Mouse (Mus musculus): ENCODE data around the gene Ms4a2. TPM values are rescaled to one million over a fixed set of nuclear protein-coding genes. Genes with fewer than 3 reads are reported as not detected.

The Ms4a2 gene
- 22.8 to 63.8 TPM (median 63.0 TPM) in 3 replicates for total RNA-seq (2017)

DNA sequence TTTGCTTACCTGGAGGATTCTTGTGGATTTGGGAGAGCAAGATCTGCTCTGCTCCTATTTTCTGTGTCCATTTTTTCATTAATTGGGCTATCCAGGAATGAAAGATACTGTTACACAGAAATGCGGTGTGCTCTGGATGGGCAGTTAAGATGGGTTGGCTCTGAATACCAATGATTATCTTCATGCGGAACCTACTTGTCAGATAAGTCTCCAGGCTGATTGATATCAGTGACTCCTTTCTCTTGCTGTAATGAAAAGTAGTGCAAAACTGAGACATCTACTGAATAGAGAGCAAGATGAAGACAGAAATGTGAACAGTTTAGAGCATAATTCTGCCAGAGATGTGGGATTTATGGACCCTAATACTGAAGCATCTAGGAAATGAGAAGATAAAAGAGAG is at the start of gene Ms4a2:
Ms4a2 (minus strand) TSS at position 169 of the 400 bp plus-strand sequence.
- ATAC-seq (replicated peaks; ENCODE audit: insufficient number of reproducible peaks, low FRiP score, low TSS enrichment, poor library complexity, severe bottlenecking) = no peak

DNA sequence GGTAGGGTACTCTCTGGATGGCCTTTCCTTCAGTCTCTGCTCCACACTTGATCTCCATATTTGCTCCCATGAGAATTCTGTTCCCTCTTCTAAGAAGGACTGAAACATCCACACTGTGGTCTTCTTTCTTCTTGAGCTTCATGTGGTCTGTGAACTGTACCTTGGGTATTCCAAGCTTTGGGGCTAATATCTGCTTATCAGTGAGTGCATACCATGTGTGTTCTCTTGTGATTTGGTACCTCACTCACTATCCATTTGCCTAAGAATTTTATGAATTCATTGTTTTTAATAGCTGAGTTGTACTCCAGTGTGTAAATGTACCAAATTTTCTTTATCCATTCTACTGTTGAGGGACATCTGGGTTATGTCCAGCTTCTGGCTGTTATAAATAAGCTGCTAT is 38.0 kb upstream of the Ms4a2 start:
- no peak for ATAC-seq (replicated peaks; ENCODE audit: insufficient number of reproducible peaks, low FRiP score, low TSS enrichment, poor library complexity, severe bottlenecking)

DNA sequence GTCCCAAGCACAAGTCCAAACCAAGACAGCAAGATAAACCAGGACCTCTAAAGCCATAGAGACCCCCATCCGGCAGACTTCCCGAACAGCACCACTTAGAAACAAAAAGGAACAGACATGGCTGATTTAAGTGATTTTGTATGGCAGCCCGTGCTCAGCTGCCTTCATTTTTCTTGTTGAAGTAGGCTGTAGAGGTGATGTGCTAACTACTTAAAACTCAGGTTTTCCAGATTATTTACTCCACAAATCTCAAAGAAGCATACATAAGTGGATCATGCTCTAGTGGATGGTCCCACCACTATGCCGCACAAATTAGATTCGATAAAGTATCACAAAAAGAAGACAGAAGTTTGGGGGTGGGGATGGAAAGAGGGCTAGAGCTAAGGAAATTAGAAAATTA is 36.9 kb upstream of the Ms4a2 start, which contains the start of gene Oosp2:
Oosp2 (minus strand) TSS at position 101 of the 400 bp plus-strand sequence.
- ATAC-seq (replicated peaks; ENCODE audit: insufficient number of reproducible peaks, low FRiP score, low TSS enrichment, poor library complexity, severe bottlenecking) = no peak

GRCm38 (mm10) chr19:11659142-11659541 is 35.6 kb upstream of the Ms4a2 start:
- ATAC-seq (replicated peaks; ENCODE audit: insufficient number of reproducible peaks, low FRiP score, low TSS enrichment, poor library complexity, severe bottlenecking) = no peak

GRCm38 (mm10) chr19:11649564-11649963 is 26.0 kb upstream of the Ms4a2 start:
- no peak for ATAC-seq (replicated peaks; ENCODE audit: insufficient number of reproducible peaks, low FRiP score, low TSS enrichment, poor library complexity, severe bottlenecking)

GRCm38 (mm10) chr19:11646166-11646565 is 22.6 kb upstream of the Ms4a2 start:
- ATAC-seq (replicated peaks; ENCODE audit: insufficient number of reproducible peaks, low FRiP score, low TSS enrichment, poor library complexity, severe bottlenecking) = no peak

DNA sequence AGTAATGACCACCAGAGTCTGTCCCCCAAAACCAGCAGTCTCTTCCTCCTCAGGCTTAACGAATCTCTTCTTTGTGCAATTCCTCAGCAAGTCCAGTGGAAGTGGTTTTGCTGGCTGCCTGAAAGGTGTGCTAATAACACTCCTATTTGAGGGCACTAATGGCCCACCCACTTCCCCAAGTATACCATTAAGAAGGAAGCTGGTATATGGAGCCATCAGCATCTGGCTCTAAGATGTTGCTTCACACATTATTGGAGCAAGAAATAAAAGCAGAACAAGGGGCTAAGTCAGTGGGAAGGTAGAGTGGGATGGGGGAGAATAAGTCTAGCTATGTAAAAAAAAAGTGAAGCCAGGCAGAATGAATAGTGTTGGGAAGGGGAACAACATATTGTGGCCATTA is 17.2 kb upstream of the Ms4a2 start, which contains the start of gene Ms4a3:
Ms4a3 (minus strand) TSS at position 120 of the 400 bp plus-strand sequence.
- ATAC-seq (replicated peaks; ENCODE audit: insufficient number of reproducible peaks, low FRiP score, low TSS enrichment, poor library complexity, severe bottlenecking) = 0 out of 2 replicates have a peak, but pooled peaks have one; percentile 22

- no peak for ATAC-seq (replicated peaks; ENCODE audit: insufficient number of reproducible peaks, low FRiP score, low TSS enrichment, poor library complexity, severe bottlenecking)
Measured at GRCm38 (mm10) chr19:11639038-11639437, 15.5 kb upstream of the Ms4a2 start.

DNA sequence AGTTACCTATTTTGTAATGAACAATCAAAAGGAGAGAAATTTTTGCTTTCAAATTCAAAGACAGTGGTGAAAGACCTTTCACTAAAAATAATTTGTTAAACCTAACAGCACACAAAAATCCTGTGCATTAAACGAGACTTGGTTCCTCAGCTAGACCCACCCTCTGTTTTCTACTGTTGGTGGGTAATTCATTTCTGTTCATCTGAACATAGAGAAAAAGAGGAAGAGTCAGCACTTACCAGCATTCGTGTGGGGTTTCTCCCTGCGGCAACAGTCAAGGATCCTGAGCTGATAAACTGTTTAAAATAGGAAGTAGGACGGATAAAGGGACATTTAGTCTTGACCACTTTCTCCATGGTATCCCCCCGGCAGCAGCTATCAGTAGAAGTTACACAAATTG is 12.1 kb upstream of the Ms4a2 start:
- no peak for ATAC-seq (replicated peaks; ENCODE audit: insufficient number of reproducible peaks, low FRiP score, low TSS enrichment, poor library complexity, severe bottlenecking)

DNA sequence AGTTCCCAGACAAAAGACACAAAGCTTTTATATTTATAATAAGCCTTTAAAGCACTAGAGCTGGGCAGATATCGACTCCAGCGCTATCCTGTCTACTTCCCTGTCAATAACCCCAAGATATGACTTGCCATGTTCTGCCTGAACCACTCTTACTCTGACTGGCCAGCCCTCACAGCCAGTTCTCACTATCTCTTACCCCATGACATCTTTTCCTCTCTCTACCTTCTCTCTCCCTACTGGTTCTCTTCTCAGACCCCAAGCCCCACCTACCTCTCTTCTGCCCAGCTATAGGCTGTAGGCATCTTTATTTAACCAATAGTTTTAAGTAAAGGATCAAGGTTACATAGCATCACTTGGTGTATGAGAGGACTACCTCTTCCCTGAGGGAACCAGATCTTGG is 10.8 kb upstream of the Ms4a2 start:
- no peak for ATAC-seq (replicated peaks; ENCODE audit: insufficient number of reproducible peaks, low FRiP score, low TSS enrichment, poor library complexity, severe bottlenecking)

DNA sequence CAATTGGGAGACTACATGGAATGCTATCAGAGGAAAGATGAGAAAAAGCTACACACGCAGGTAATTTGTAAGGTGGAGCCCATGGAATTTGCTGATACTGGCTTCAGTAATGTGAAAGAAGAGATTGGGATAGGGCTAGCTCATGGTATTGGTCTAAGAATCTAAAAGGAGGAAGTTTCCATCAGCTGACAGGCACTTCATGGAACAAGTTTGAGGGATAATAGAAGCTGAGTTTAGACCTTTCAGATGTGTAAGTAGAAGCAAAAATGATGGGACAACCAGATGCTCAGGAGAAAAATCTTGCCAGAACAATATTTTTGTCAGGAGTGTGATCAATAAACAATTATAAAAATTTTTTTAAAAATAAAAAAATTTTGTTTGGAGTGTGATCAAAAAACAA is 10.2 kb upstream of the Ms4a2 start:
- ATAC-seq (replicated peaks; ENCODE audit: insufficient number of reproducible peaks, low FRiP score, low TSS enrichment, poor library complexity, severe bottlenecking) = no peak

DNA sequence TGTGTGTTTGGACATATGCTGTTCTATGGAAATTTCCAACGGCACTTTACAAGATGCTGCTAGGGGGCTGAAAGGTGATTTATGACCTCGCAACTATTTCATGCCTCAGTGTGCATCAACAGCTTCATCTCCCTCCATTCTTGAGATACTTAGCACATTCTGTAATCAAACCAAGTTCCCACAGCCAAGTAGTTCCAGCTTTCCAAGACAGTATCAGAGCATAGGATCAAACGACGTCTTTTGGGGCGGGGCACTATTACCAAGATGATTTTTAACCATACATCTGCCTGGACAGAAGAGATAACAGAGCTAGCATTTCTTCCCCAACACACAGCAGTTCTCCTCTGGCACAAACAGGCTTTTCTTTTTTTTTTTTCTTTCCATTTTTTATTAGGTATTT is 1.7 kb upstream of the Ms4a2 start:
- ATAC-seq (replicated peaks; ENCODE audit: insufficient number of reproducible peaks, low FRiP score, low TSS enrichment, poor library complexity, severe bottlenecking) = no peak

- ATAC-seq (replicated peaks; ENCODE audit: insufficient number of reproducible peaks, low FRiP score, low TSS enrichment, poor library complexity, severe bottlenecking) = no peak
Measured at GRCm38 (mm10) chr19:11624800-11625199, 1.3 kb upstream of the Ms4a2 start.

DNA sequence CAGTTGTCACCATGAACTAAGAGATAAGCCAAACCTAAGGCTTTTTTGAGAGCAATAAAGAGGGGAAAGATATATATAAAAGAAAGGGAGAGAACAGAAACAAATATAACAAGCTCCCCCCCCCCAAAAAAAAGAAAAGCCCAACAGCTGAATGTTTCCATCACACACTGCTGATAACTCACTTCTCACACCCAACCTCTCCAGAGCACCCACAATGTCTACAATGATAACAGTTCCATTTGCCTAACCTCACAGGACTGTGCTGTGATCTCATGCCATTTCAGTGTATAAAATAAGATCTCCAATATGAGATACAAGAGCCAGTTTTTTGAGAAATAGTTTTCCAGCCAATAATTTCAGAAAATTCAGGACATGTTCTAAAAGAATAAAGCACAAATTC is 5.5 kb downstream of the Ms4a2 start:
- no peak for ATAC-seq (replicated peaks; ENCODE audit: insufficient number of reproducible peaks, low FRiP score, low TSS enrichment, poor library complexity, severe bottlenecking)

GRCm38 (mm10) chr19:11614805-11615204 is 8.7 kb downstream of the Ms4a2 start:
- ATAC-seq (replicated peaks; ENCODE audit: insufficient number of reproducible peaks, low FRiP score, low TSS enrichment, poor library complexity, severe bottlenecking) = no peak

DNA sequence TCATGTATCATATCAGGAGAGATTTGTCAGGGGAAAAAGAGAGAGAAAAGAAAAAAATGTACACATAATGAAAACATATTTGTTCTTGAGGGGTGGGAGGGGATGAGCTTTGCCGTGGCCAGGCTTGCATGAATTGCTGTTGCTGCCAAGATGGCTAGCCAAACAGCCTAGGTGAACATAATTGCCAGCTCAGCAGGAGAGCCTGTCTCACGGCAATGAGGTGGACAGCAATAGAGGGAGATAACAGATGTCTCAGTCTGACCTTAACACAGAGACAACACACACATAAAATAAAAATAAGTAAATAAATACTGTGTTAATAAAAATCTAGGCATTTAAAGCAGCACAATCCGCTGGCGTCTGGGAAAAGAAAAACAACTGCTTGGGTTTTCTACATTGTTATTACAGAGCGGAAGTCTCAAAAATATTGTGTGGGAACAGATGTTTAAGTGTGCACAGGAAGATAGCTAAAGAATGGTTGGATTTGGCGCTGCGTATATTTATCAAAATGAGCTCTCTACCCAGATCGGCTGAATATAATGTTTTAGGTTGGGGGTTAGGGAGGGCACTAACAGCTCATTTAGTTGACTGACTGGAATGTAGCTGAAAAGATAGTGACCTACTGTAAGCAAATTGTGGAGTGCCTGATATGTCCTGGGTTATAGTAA is 9.6 kb downstream of the Ms4a2 start:
- ATAC-seq (replicated peaks; ENCODE audit: insufficient number of reproducible peaks, low FRiP score, low TSS enrichment, poor library complexity, severe bottlenecking) = no peak

DNA sequence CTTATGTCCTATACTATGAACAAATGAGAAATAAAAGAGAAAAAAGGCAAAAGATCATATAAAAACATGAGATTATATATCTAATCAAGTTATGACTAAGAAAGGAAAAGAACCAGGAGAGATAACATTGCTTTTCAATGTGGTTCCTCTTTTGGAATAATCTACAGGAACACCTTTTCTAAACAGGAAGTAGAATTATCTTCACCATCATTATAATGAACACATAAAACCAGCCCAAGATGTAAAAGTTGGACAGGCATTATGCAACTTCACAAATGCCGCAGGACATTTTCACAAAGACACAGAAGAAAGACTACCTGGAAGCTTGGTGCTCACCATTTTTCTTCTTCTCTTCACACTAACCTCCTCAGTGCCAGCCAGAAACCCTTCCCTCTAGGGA is 10.4 kb downstream of the Ms4a2 start:
- no peak for ATAC-seq (replicated peaks; ENCODE audit: insufficient number of reproducible peaks, low FRiP score, low TSS enrichment, poor library complexity, severe bottlenecking)

- peak; percentile 14; the same call in 1 of the 2 replicates for ATAC-seq (replicated peaks; ENCODE audit: insufficient number of reproducible peaks, low FRiP score, low TSS enrichment, poor library complexity, severe bottlenecking)
Measured at GRCm38 (mm10) chr19:11612293-11612692, 11.2 kb downstream of the Ms4a2 start.

- peak; percentile 70 for ATAC-seq (replicated peaks; ENCODE audit: insufficient number of reproducible peaks, low FRiP score, low TSS enrichment, poor library complexity, severe bottlenecking)
Measured at GRCm38 (mm10) chr19:11611541-11611945, 12.0 kb downstream of the Ms4a2 start.

DNA sequence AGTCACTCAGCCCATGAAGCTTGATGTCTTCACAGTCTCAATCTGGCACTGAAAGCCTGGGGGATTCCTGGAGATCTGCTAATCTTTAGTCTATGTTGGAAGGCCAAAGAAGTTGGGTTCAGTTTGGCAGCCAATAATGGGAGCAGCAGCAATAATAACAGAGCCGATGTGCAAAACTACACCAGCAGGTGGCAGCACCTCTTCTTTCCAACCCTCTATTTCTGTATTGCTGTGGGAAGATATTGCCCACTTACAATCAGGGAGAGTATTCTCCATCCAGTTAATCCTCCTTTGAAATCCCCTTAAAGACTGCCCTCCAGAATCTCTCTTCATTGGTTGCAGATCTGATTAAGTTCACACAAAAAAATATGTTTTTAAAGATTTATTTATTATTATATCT is 15.3 kb downstream of the Ms4a2 start:
- ATAC-seq (replicated peaks; ENCODE audit: insufficient number of reproducible peaks, low FRiP score, low TSS enrichment, poor library complexity, severe bottlenecking) = peak; percentile 44; the same call in 1 of the 2 replicates

- no peak for ATAC-seq (replicated peaks; ENCODE audit: insufficient number of reproducible peaks, low FRiP score, low TSS enrichment, poor library complexity, severe bottlenecking)
Measured at GRCm38 (mm10) chr19:11604603-11605002, 18.9 kb downstream of the Ms4a2 start, which contains the start of gene Ms4a6d. Gene Ms4a6d, minus strand, starts transcription at chr19:11604849.
